Mouse (Mus musculus) spleen, embryonic (tissue): ENCODE data around the gene Fbxo21.

Source experiments
- CTCF ChIA-PET: fragments of 350-600 bp; sonication (Branson Sonifier 250); formaldehyde crosslinking; loops from one replicate; lab custom pipeline; 2022; lab: Charles Lee

Gene Fbxo21

GRCm38 (mm10) chr5:118043761-118044160, 67.2 kb downstream of the Fbxo21 start:
- CTCF ChIA-PET: no interaction called here

GRCm38 (mm10) chr5:118044907-118045306, 68.4 kb downstream of the Fbxo21 start:
- CTCF ChIA-PET: no interaction called here

GRCm38 (mm10) chr5:118045385-118045784, 68.9 kb downstream of the Fbxo21 start:
- CTCF ChIA-PET: no interaction called here

- CTCF ChIA-PET: no interaction called here
These were observed 70.7 kb downstream of the Fbxo21 start for GRCm38 (mm10) chr5:118047091-118047757.

GRCm38 (mm10) chr5:118048412-118048811, 71.9 kb downstream of the Fbxo21 start:
- CTCF ChIA-PET: interaction anchor here (0.6 kb wide), 3 partner anchors 16 to 541 kb away, joined by 3 to 5 read pairs (median 3); no protein-coding TSS in a partner anchor

GRCm38 (mm10) chr5:118048928-118049327, 72.4 kb downstream of the Fbxo21 start:
- CTCF ChIA-PET: interaction anchor here (0.6 kb wide), 3 partner anchors 15 to 540 kb away, joined by 3 to 5 read pairs (median 3); no protein-coding TSS in a partner anchor

- CTCF ChIA-PET: no interaction called here
These were observed 74.2 kb downstream of the Fbxo21 start for GRCm38 (mm10) chr5:118050743-118051142.

GRCm38 (mm10) chr5:118051981-118052662, 75.6 kb downstream of the Fbxo21 start:
- CTCF ChIA-PET: interaction anchor here (0.7 kb wide), 1 partner anchor 104 kb away, joined by 9 read pairs; no protein-coding TSS in a partner anchor

- CTCF ChIA-PET: no interaction called here
These were observed 76.7 kb downstream of the Fbxo21 start for GRCm38 (mm10) chr5:118053205-118053604.

- CTCF ChIA-PET: no interaction called here
These were observed 81.1 kb downstream of the Fbxo21 start for GRCm38 (mm10) chr5:118057508-118058111.

GRCm38 (mm10) chr5:118058858-118059257, 82.3 kb downstream of the Fbxo21 start:
- CTCF ChIA-PET: no interaction called here

- CTCF ChIA-PET: no interaction called here
These were observed 83.1 kb downstream of the Fbxo21 start for GRCm38 (mm10) chr5:118059646-118060045.
